Mouse (Mus musculus) cortical plate, adult 2 months (tissue): ENCODE data around the gene Zfp398. TPM values are rescaled to one million over a fixed set of nuclear protein-coding genes. Genes with fewer than 3 reads are reported as not detected.

Experiments
- H3K27ac ChIP-seq: fragments of 200-500 bp; 2 replicates; pipeline ENCODE4 v1.5.1; 2012; ENCODE audit warnings: low read length, control low read depth, inconsistent platforms; ENCODE audit not compliant: insufficient read depth
- H3K4me1 ChIP-seq: fragments of 200-500 bp; 2 replicates; pipeline ENCODE4 v1.6.1; 2011; ENCODE audit warnings: low read length; ENCODE audit not compliant: control insufficient read depth, insufficient read depth
- H3K4me3 ChIP-seq: fragments of 200-500 bp; 2 replicates; pipeline ENCODE4 v1.5.1; 2011; ENCODE audit warnings: mild to moderate bottlenecking, low read length, control low read depth; ENCODE audit not compliant: insufficient read depth
- CTCF ChIP-seq: fragments of 200-500 bp; IDR thresholded peaks from 2 replicates; pipeline ENCODE4 v1.5.1; 2011; ENCODE audit warnings: mild to moderate bottlenecking, control low read depth, low read length; ENCODE audit not compliant: insufficient read depth; ENCODE audit errors: extremely low read depth
- POLR2A ChIP-seq: fragments of 200-500 bp; IDR thresholded peaks from 2 replicates; pipeline ENCODE4 v1.6.1; 2011; ENCODE audit warnings: mild to moderate bottlenecking, low read length, control low read depth; ENCODE audit not compliant: insufficient read depth; ENCODE audit errors: extremely low read depth
- polyA plus RNA-seq: library from polyadenylated mRNA; depleted of rRNA; stranded (reverse); fragments of >200 nt; gene quantifications from 2 replicates; pipeline ENCODE4 v1.2.3, GENCODE M21; 2012; rRNA removed

The Zfp398 gene
- polyA plus RNA-seq = 14.2 and 14.6 TPM in 2 replicates

GRCm38 (mm10) chr6:47835482-47835983 lies at the start of gene Zfp398:
Gene Zfp398 (plus strand): TSS chr6:47835661.
- TF ChIP-seq CTCF = peak; percentile 54
- peak; percentile 70; the same call in 1 of the 2 replicates for TF ChIP-seq POLR2A
- H3K4me3 ChIP-seq = peak within 1 kb of the TSS; percentile 98
- peaks cover 1% of the 10 kb centered on the region; the same call in 1 of the 2 replicates for H3K4me1 ChIP-seq
- peak within 1 kb of the TSS; percentile 90 for H3K27ac ChIP-seq

GRCm38 (mm10) chr6:47787941-47788736 lies 47.3 kb upstream of the Zfp398 start:
- TF ChIP-seq POLR2A (peak; percentile 98), CTCF (no peak)
- no peaks in the 10 kb centered on the region for H3K4me1 ChIP-seq
- H3K27ac ChIP-seq = peak overlapping the region; percentile 45
- peak overlapping the region; percentile 50 for H3K4me3 ChIP-seq

- 0 out of 2 replicates have a peak overlapping the region, but pooled peaks have one; percentile 45 for H3K27ac ChIP-seq
- no peaks in the 10 kb centered on the region for H3K4me1 ChIP-seq
- no peak for TF ChIP-seq POLR2A
- no peak for TF ChIP-seq CTCF
- peak overlapping the region; percentile 50 for H3K4me3 ChIP-seq
Observed at GRCm38 (mm10) chr6:47788821-47789220, 46.6 kb upstream of the Zfp398 start.

- no peak for TF ChIP-seq POLR2A
- no peak for TF ChIP-seq CTCF
- H3K4me1 ChIP-seq = no peaks in the 10 kb centered on the region
- H3K4me3 ChIP-seq = no peak overlapping the region
- no peak overlapping the region for H3K27ac ChIP-seq
Observed at GRCm38 (mm10) chr6:47790745-47791144, 44.7 kb upstream of the Zfp398 start.

- Histone ChIP-seq H3K4me1 (no peaks in the 10 kb centered on the region), H3K27ac (no peak overlapping the region), H3K4me3 (no peak overlapping the region)
- TF ChIP-seq POLR2A (no peak), CTCF (no peak)
Observed at GRCm38 (mm10) chr6:47792533-47792932, 42.9 kb upstream of the Zfp398 start.

- Histone ChIP-seq H3K4me1 (no peaks in the 10 kb centered on the region), H3K4me3 (no peak overlapping the region), H3K27ac (no peak overlapping the region)
- TF ChIP-seq POLR2A (no peak), CTCF (no peak)
Observed at GRCm38 (mm10) chr6:47793284-47793683, 42.2 kb upstream of the Zfp398 start.

GRCm38 (mm10) chr6:47794106-47794830 lies 41.2 kb upstream of the Zfp398 start:
- TF ChIP-seq POLR2A (no peak), CTCF (peak; percentile 59)
- Histone ChIP-seq H3K27ac (no peak overlapping the region), H3K4me3 (no peak overlapping the region), H3K4me1 (no peaks in the 10 kb centered on the region)

GRCm38 (mm10) chr6:47799079-47799478 lies 36.4 kb upstream of the Zfp398 start:
- Histone ChIP-seq H3K4me1 (no peaks in the 10 kb centered on the region), H3K4me3 (no peak overlapping the region), H3K27ac (no peak overlapping the region)
- TF ChIP-seq CTCF (peak; percentile 58), POLR2A (no peak)

GRCm38 (mm10) chr6:47805520-47805919 lies 29.9 kb upstream of the Zfp398 start:
- Histone ChIP-seq H3K4me3 (no peak overlapping the region), H3K4me1 (peaks cover 7% of the 10 kb centered on the region), H3K27ac (no peak overlapping the region)
- TF ChIP-seq CTCF = no peak
- no peak for TF ChIP-seq POLR2A

GRCm38 (mm10) chr6:47807419-47807818 lies 28.0 kb upstream of the Zfp398 start:
- Histone ChIP-seq H3K4me1 (peaks cover 13% of the 10 kb centered on the region), H3K27ac (0 out of 2 replicates have a peak overlapping the region, but pooled peaks have one; percentile 29), H3K4me3 (no peak overlapping the region)
- TF ChIP-seq POLR2A (no peak), CTCF (no peak)

- no peak overlapping the region for H3K27ac ChIP-seq
- H3K4me1 ChIP-seq = peaks cover 13% of the 10 kb centered on the region
- TF ChIP-seq POLR2A = no peak
- no peak for TF ChIP-seq CTCF
- no peak overlapping the region for H3K4me3 ChIP-seq
Observed at GRCm38 (mm10) chr6:47808545-47808944, 26.9 kb upstream of the Zfp398 start.
